Mouse (Mus musculus) R1 (cell line): ENCODE results near the gene Eva1c.
A peak's percentile ranks its signal among the peaks of the same experiment; 100 is the strongest.

Source experiments
- DNase-seq: peaks from one replicate; pipeline ENCODE4 v3.0.0-alpha.2; 2018; ENCODE audit warnings: low read depth, low spot score

Gene Eva1c

DNA sequence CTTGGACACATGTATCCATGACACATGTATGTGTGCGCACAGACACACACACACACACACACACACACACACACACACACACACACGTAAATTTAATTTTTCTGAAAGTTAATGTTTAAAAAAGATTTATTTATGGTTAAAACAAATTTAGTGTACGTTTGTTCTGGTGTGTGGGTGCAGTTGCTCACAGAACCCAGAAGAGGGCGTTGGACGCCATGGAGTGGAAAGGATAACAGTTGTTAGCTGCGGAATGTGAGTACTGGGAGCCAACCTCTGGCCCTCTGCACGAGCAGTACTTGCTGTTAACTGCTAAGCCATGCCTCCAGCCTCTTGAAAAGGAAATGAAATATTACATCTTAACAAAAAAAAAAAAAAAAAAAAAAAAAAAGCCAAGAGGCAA lies at the start of gene Eva1c:
Eva1c (plus strand) TSS at position 263 of the 400 bp plus-strand sequence.
- DNase-seq = peak; percentile 57

DNA sequence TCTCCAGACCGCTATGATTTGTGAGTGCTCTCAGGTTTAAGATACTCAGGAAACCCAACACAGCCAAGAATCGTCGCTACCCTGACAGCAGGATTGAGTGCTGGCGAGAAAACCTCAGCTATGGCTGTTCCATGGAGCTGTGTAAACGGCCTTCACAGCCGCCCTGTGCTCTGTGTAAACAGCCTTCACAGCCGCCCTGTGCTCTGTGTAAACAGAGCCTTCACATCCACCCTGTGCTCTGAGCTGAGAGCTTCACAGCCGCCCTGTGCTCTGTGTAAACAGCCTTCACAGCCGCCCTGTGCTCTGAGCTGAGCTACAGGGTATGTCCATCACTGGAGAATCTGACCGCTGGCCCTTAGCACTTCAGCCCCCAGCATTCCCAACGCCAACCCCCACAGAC lies 46.7 kb upstream of the Eva1c start:
- no peak for DNase-seq

DNA sequence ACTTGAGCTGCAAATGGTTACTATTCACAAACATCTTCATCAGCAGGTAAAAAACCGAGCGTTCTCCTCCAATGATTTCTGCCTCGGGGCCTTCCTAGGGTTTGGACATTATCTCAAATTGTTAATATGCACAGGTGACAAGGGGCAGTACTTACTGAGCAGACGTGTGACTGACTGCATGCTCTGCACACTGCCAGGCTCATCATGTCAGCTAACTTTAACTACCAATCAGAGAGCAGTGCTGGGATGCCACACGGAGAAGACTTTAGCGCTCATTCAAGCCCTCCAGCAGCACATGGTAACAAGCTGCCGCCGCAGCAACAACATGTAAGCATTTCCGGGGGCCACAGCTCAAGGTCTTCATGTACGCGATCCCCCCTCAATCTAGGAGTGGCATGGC lies 43.2 kb upstream of the Eva1c start:
- no peak for DNase-seq

DNA sequence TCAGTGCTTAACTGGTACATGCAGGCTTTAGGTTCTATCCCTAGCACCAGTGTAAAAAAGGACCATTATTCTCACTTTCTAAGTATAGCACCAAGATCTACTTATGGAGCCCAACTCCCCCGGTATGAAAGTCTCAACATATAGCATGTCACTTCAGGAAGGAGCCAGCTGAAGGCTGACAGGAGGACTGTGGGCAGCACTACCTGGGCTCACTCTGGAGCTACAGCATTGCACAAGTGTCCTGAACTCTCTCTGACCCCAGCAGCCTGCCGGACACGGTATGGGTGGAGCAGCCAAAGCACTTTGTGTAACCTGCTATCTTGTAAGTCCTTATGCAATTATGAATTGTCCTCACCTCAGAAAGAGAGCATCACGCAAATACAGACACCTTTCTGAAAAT lies 41.3 kb upstream of the Eva1c start:
- no peak for DNase-seq

DNA sequence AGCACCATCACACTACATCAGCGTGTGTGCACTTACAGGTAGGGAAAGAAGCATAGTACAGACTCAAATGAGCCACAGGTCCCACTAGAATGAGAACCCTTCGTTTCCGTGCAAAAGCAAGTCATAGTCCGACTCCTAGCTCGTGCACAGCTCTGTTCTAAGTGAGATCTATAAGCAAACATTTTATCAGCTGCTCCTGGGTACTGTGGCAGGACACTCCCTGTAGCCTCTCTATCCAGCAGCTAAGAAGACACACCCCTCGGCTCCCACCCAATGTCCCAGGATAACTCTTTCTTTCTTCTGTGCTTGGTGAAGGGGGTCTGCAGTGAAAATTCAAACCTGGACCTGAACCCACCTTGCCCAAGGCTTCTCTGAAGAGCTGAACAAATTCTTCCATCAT lies 37.9 kb upstream of the Eva1c start:
- DNase-seq = no peak

DNA sequence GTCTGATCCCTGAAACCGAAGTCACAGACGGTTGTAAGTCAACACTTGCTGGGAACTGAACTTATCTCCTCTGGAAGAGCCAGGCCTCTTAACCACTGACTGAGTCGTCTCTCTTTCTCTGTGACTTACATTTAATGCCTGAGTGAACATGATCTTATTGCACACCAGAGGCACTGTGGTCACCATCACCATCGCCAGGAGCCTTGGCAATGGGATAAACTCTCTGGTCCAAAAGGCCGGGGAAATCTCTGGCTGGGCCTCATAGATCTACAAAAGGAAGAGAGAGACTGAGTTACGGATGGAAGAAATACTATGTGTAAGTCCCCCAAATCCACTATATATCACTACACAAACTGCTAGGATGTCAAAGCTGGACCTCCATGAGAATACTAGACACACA lies 35.6 kb upstream of the Eva1c start:
- DNase-seq = no peak

DNA sequence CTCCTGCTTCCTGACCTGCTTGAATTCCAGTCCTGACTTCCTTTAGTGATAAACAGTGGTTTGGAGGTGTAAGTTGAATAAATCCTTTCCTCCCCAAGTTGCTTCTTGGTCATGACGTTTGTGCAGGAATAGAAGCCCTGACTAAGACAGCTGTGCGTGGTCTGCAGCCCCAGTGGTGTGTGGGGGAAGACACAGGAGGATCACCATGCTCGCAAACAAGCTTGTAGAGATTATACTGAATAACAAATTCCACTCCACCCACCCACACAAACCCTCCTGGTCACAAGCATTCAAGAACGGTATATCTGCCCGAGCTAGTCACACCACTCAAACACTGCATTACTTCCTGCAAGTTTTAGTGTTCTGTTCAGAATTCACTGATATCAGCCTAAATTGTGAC lies 34.5 kb upstream of the Eva1c start:
- DNase-seq = no peak

DNA sequence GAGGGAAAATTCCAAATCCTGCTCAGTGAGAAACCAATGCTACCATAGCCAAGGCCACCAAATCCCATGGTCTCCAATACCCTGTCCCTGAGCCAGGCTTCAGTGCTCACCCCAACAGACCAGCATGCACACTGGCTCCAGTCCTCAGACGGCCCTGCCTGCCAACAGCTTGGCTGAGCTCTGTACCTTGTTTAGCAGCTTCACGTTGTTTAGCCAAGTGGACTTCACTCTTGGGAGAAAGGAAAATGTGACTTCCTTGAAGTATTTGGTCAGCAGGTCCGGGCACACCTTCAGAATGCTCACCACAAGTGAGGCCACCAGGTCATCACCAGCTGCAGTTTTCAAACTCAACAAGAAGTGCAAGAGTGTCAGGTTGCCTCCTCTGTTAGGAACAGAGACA lies 34.0 kb upstream of the Eva1c start:
- no peak for DNase-seq

DNA sequence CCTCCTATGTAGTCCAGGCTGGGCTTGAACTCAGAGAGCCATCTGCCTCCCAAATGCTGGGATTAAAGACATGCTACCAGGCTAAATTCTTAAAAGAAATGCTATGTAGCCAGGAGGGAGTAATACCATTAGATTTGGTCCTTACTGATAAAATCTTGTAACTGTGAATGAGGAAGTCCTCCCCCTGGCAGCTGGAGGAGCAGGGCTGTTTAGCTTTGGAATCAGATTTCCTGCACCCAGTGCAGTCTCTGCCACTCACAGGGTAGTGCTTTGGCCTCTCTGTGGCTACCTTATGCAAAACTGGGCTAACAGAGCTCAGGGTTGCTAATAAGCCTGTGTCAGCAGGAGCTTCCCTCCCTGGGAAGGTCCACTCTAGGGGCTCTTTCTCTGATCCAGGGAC lies 31.8 kb upstream of the Eva1c start:
- no peak for DNase-seq

DNA sequence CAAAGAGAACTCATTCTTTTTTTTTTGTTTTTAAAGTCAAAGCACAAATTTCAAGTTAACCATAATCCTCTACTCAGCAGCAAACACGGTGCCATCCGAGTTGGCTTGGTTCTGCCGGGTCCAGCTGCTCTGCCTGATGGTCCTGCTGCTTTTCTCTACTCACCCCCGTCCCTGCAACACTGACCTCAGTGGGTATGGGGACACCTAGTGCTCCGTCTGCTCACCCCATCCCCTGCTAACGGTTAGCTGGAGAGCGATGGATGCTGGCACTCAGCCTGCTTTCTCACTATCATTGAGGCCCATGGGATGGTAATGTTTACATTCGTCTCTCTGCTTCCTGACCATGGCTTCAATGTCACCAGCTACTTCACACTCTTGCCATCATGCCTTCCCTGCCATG lies 28.1 kb upstream of the Eva1c start:
- no peak for DNase-seq

DNA sequence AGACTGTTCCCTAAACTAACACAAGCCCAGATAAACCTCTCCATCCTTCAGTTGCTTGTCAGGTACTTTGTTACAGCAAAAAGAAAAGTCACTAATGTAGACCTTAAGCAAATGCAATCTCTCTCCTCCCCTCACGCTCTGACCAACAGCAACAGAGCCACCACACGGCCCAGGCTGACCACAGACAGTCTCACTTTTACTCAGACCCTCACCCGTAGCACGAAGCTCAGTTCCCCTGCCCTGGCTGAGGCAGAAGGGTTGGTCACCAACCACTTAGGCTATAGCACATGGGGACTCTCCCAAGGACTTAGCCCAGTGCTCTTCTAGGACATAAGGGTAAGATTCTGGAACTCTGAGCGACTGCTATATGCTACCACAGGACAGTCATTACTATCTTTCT lies 27.7 kb upstream of the Eva1c start:
- no peak for DNase-seq

DNA sequence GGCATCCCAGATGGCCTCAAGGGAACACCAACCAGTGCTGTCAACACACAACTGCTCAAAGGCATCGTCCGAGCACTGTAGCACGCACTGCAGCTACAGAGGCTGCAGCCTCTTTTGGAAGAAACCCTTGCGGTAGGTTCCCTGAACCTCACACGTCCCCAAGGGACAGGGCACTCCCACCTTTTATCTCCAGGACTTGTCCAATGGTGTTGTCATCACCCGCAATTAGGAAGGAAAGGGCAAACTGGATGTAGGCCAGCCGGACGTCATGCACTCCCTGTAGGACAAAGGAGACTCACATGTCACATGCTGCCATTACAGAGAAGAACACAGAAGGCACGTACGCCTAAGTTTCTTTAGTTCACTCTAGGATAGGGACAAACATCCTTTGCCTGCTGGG lies 26.7 kb upstream of the Eva1c start:
- DNase-seq = no peak

DNA sequence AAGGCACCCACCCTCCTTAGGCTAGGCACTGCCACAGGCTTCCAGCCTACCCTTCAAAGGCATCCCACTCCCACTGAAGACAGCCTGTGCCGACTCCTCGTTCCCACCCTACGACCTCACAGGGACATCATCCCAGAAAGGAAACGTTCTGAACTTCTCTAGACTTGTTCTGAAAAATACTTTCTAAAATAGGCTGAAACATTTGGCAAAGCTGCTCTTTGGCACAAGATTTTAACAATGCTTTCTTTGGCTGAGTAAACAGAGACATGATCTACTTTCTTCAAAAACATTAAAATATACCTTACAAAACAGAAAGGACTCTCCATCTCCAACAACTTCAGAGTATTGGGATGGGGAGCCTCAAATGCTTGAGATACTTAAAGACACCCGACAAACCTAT lies 25.3 kb upstream of the Eva1c start:
- no peak for DNase-seq

DNA sequence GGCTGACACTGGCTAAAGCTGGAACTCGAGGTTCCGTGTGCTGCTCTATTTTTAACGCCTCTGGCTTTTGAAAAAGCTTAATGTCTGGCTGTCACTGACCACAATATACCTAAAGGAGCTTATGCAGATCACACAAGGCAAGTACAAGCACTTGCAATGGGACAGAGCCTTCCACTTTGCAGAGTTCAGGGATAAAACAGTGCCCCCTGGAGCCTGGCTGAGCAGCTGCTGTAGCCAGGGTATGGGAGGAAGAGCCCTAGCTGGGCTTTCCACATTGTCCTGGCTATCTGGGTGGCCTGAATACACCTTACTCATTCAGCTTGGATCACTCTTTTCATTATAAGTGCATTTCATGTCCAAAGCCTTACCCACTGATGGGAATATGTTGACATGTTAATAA lies 24.6 kb upstream of the Eva1c start:
- peak; percentile 37 for DNase-seq

DNA sequence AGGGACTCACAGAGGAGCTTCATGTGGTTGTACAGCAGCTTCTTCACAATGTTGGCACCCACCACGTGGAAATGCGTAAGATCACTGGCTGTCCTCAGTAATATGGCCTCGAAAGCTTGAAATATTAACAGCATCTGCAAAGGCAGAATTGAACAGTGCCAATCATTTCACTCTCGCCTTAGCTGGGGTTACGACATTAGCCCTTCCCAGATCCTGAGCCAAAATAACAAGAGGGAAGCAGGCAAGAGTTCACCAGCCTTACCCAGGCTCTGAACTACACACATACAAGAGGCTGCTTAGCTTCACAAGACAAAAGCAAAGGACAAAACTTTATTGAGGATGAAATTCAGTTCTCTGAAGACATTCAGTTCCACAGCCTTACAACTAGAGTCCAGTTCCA lies 22.1 kb upstream of the Eva1c start:
- no peak for DNase-seq

DNA sequence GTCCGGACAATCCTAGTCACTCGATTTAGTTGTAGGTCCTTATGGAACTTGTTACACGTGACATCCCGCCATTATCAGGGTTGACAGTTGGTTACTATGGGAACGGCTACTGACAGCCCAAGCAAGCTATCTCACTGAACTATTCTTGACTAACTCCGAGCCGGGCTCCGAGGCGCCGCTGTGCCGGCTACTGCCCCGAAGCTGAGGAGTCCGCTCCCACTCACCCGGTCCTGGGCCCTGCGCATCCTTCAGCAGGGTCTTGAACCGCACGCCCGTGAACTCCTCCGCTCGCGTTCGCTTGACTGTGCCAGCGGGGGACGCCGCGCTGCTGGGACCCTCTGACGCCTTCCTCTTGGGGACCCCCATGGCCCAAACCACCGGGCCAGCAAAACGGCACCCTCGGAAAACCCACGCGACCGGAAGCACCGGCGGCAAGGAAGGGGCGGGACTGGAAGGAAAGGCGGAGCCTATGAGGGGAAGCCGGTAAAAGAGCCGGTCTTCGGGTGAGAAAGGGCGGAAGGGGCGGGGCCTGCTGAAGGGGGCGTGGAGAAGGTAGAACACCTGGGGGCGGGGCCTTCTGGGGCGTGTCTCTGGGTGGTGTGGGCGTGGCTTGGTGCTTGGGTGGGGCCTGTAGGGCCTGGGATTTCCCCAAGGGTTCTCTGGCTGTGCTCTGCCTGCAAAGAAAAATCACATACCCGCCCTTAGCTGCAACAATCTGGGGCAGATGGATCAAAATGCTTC lies 16.4 kb upstream of the Eva1c start, which contains the start of gene Urb1:
Urb1 (minus strand) TSS at position 439 of the 741 bp plus-strand sequence.
- peak; percentile 94 for DNase-seq

DNA sequence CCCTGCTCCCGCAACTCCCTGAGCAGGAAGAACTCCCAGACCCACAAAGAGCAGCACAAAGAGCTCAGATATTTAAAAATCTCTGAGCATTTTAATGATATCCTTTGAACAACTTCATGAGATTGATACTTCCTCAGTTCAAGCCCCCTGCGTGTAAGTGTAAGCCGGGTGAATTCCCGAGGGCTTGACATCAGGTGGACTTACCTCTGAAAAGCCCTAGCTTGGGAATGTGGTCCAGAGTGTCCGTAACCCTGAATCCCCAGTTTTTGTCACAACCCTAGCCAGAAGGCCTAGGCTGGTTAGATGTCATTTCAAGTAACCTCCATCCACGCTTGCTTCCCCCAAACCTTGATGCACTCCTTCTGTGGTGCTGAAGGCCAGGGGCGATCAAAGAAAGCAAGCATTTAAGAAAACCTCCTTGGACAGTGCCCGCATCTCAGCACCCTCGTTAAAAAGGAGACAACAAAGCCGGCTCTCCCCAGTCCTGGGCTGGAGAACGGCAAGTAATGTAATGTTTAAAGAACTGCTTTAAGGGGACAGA lies 15.7 kb upstream of the Eva1c start:
- no peak for DNase-seq

DNA sequence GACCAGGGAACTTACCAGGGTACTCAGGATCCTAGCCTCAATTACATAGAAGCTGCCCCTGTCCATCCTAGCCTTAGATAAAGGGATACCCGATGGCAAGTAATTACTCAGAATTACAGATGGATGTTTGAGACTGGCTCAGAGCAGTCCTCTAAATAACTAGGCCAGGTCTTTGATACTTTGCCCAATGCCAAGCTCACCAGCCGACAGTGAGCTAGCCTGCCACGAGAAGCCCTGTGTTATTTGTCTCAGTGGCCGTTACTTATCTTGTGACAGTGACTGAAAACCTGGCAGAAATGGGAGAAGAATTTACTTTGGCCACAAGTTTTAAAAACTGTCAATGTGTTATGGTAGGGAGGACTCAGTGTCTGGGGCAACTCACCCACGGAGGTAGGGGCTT lies 14.4 kb upstream of the Eva1c start:
- no peak for DNase-seq

DNA sequence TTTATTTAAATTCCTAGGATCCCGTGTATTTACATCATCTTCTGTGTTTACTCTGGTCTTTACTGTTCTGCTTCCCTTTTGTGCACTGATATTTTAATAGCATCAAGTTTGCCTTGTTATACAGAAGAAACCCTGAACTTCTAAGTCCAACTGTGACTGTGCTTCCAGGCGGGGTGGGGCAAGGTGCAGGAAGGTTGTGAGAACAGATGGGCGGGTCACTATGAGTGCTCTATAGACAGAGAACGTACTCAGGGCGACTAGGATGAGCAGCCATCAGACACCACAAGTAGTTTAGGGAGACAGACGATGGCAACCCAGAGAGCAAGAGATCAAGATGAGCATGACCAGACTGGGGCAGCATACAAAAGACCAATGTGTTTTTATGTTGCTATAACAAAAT lies 6.2 kb upstream of the Eva1c start:
- no peak for DNase-seq

DNA sequence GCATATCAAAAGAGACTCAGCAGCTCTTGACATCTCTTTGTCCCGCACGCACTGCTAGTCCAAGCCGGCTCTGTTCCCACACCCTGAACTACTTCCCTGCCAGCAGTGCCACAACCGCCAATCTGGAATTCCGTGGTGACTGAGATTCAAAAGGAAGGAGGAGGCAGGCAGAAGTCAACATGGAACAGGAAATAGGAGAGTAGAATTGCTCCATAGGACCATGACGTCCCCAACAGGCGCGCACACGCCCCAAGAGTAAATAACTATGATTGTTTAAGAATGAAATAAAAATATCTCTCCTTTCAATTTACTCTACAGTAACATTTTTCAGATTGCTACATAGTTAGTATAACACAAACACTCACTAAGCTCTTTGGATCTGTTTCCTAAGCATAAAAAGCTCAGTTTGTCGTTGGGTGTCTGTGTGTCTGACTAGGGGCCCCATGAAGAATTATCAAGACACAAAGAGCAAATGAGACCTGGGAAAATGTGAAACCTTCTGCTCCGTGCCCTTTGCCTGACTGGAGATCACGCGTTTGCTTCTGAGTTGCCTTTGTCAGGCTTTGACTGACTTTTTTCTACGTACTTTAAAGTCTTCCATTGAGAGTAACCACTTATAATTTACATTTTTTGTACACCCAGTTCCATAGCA lies 5.3 kb upstream of the Eva1c start:
- DNase-seq = no peak

DNA sequence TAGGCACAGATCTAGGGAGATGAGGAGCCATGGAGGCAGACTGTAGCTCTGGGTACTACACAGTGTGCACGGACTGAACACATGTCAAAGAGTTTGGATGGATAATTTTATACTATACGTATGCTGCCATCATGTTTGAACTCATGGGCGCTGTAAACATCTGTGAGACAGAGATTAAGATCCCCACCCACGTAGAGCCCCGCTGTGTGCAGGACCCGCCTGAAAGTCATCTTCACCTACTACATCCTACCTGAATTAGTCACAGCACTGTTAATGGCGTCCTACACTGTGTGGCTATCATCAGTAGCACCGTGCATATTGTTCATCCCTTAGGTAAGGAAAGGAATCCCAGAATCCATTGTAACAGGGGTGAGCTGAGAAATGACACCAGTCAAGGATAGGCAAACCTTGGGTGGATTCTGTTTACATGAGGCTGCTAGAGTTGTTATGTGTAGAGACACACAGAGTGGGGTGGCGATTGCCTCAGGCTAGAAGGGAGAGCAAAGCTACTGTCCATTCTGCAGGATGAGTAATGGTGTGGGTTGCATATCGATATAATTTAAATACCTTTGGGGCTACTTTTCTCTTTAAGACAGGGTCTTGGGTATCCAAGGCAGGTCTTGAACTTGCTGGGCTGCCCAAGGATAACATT lies 4.1 kb upstream of the Eva1c start:
- no peak for DNase-seq

DNA sequence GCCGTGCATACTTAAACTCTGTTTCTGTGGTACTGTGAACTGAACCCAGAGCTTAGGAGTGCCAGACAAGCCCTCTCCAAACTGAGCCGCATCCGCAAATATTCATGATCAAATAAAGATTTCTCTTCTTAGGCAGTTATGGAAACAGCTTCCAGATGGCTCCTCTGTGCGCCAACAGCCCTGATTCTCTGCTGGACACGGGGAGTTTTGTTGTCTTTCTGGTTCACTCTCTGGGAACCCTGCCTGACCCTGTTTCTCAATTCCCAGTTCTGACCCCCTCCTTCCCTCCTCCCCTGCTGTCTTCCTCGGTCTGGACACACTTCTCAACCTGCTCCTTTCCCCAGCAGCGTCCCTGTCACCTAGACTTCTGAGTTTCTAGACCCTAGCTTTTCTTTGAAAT lies 3.5 kb upstream of the Eva1c start:
- no peak for DNase-seq

DNA sequence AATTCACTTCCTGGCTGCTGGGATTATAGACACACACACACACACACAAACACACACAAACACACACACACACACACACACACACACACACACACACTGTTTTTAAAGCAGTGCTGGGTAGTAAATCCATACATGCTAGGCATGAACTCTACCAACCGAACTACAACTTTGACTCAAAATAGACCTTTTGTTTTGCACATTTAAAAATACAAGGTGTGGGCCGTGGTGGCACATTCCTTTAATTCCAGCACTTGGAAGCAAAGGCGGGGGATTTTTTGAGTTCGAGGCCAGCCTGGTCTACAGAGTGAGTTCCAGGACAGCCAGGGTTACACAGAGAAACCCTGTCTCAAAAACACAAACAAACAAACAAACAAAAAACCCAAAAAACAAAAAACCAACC lies 2.5 kb upstream of the Eva1c start:
- peak; percentile 61 for DNase-seq
